Mouse (Mus musculus): ENCODE results near the gene Tmem37. TPM values are rescaled to one million over a fixed set of nuclear protein-coding genes. Genes with fewer than 3 reads are reported as not detected.

Gene Tmem37
- total RNA-seq, 2 experiments from 2014 or later: 5.5 to 6.3 TPM

- intact Hi-C loops (cut with DNase I): loop anchor here (2.0 to 10.0 kb wide), 3 partner anchors 56 to 454 kb away; no protein-coding TSS in a partner anchor
- peak; percentile 69 to 80 for DNase-seq
Measured at GRCm38 (mm10) chr1:120098327-120098726, 24.5 kb upstream of the Tmem37 start.

- no peak for DNase-seq
- intact Hi-C loops (cut with DNase I): loop anchor here (5.0 to 10.0 kb wide), 2 partner anchors 280 to 457 kb away; no protein-coding TSS in a partner anchor
Measured at GRCm38 (mm10) chr1:120094920-120095319, 21.0 kb upstream of the Tmem37 start.

GRCm38 (mm10) chr1:120093482-120094134 lies 19.7 kb upstream of the Tmem37 start:
- intact Hi-C loops (cut with DNase I): loop anchor here (1.0 to 10.0 kb wide), 2 partner anchors 60 to 279 kb away; no protein-coding TSS in a partner anchor
- peak; percentile 83 to 93 for DNase-seq

GRCm38 (mm10) chr1:120090880-120091570 lies 17.2 kb upstream of the Tmem37 start:
- DNase-seq: no peak
- intact Hi-C loops (cut with DNase I): loop anchor here (10.0 kb wide), 1 partner anchor 276 kb away; no protein-coding TSS in a partner anchor

GRCm38 (mm10) chr1:120089180-120089579 lies 15.3 kb upstream of the Tmem37 start:
- intact Hi-C loops (cut with DNase I): no loop called here
- DNase-seq: no peak

- intact Hi-C loops (cut with DNase I): no loop called here
- DNase-seq: no peak
Measured at GRCm38 (mm10) chr1:120086644-120087043, 12.8 kb upstream of the Tmem37 start.

GRCm38 (mm10) chr1:120085696-120086095 lies 11.8 kb upstream of the Tmem37 start:
- intact Hi-C loops (cut with DNase I): no loop called here
- DNase-seq: no peak

- no peak for DNase-seq
- intact Hi-C loops (cut with DNase I): no loop called here
Measured at GRCm38 (mm10) chr1:120083921-120084517, 10.1 kb upstream of the Tmem37 start.

GRCm38 (mm10) chr1:120082957-120083585 lies 9.2 kb upstream of the Tmem37 start:
- no peak for DNase-seq
- intact Hi-C loops (cut with DNase I): no loop called here

- intact Hi-C loops (cut with DNase I): no loop called here
- DNase-seq: no peak
Measured at GRCm38 (mm10) chr1:120080632-120081031, 6.8 kb upstream of the Tmem37 start.

GRCm38 (mm10) chr1:120077746-120078410 lies 4.0 kb upstream of the Tmem37 start:
- intact Hi-C loops (cut with DNase I): no loop called here
- no peak for DNase-seq

GRCm38 (mm10) chr1:120075507-120075906 lies 1.6 kb upstream of the Tmem37 start:
- intact Hi-C loops (cut with DNase I): no loop called here

GRCm38 (mm10) chr1:120074931-120075330 lies 1.1 kb upstream of the Tmem37 start:
- intact Hi-C loops (cut with DNase I): no loop called here
- no peak for DNase-seq

More at GRCm38 (mm10) chr1:120075507-120075906, 1.6 kb upstream of the Tmem37 start:
- DNase-seq: peak in 1 of 2 experiments; percentile 16

- no peak for DNase-seq
- intact Hi-C loops (cut with DNase I): no loop called here
Measured at GRCm38 (mm10) chr1:120074307-120074702, 431 bp upstream of the Tmem37 start.

- peak; percentile 29 to 46 for DNase-seq
- intact Hi-C loops (cut with DNase I): no loop called here
Measured at GRCm38 (mm10) chr1:120072900-120073299, 974 bp downstream of the Tmem37 start.

- no peak for DNase-seq
- intact Hi-C loops (cut with DNase I): no loop called here
Measured at GRCm38 (mm10) chr1:120071133-120071532, 2.7 kb downstream of the Tmem37 start.

- intact Hi-C loops (cut with DNase I): no loop called here
Measured at GRCm38 (mm10) chr1:120070168-120070567, 3.7 kb downstream of the Tmem37 start.

GRCm38 (mm10) chr1:120069120-120069519 lies 4.8 kb downstream of the Tmem37 start:
- intact Hi-C loops (cut with DNase I): no loop called here
- DNase-seq: no peak

More at GRCm38 (mm10) chr1:120070168-120070567, 3.7 kb downstream of the Tmem37 start:
- DNase-seq: no peak

GRCm38 (mm10) chr1:120066625-120067024 lies 7.2 kb downstream of the Tmem37 start:
- DNase-seq: no peak
- intact Hi-C loops (cut with DNase I): no loop called here

GRCm38 (mm10) chr1:120066159-120066558 lies 7.7 kb downstream of the Tmem37 start:
- no peak for DNase-seq
- intact Hi-C loops (cut with DNase I): no loop called here
